13 mouse cellular contexts compared by ENCODE assay signal in the genomic region with DNA sequence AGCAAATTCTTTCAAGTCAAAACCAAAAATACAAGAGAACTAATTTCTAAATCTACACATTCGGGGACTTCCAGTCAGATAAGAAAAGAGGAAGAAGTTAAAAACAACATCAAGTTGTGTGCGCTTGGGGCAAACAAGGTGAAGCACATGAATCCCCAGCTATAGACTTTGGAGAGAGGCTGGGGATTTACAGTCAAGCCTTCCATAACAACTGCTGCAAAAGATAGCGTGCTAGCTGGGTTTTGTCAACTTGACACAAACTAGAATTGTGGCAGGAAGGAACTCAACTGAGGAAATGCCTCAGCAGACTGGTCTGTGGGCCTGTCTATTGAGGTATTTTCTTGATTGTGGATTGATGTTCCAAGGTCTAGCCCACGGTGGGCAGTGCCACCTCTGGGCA. TPM values are rescaled to one million over a fixed set of nuclear protein-coding genes. Genes with fewer than 3 reads are reported as not detected.
DNase-seq lines count a peak whose midpoint lies in the region; ATAC-seq and TF ChIP-seq lines count a peak whose summit lies in the region.
"Had no signal": no experiment of that assay in that cellular context is flagged by ENCODE, and none has a peak within 500 bp of the region (broad histone marks: within the 10 kb centered on the region; RNA-seq: fewer than 3 reads in every experiment).

No protein-coding gene starts in this region.

- no peak overlapping the region for H3K4me3 ChIP-seq in gastrocnemius, adult 2 months
- no peak overlapping the region for H3K4me3 ChIP-seq in midbrain, embryonic 13.5 days (replicated peaks)
- no peak overlapping the region for H3K4me3 ChIP-seq in midbrain, postnatal 0 days (ENCODE audit: low read depth, low read length)
- H3K4me3 ChIP-seq in heart, postnatal 0 days (ENCODE audit: low read depth, low read length) = no peak overlapping the region
- no peak overlapping the region for H3K4me3 ChIP-seq in limb, embryonic 10.5 days

- DNase-seq in gastrocnemius, adult 2 months = no peak
- DNase-seq in gastrocnemius, postnatal 25 days = no peak
- no peak for DNase-seq in midbrain, postnatal 0 days (ENCODE audit: low spot score)
- peak; percentile 51 for DNase-seq in heart, postnatal 0 days (ENCODE audit: low spot score)
- DNase-seq in limb, embryonic 10.5 days (ENCODE audit: low spot score) = no peak
- no peak for DNase-seq in right cerebral cortex, postnatal 14 days
- DNase-seq: adrenal gland, adult 2 months; gastrocnemius, postnatal 14 days; layer of hippocampus, postnatal 36 days; lung, postnatal 36 days; right cerebral cortex, postnatal 25 days had no signal

- no peak for TF ChIP-seq CTCF in gastrocnemius, adult 2 months (IDR thresholded peaks at IDR 0.05)
- no peak for TF ChIP-seq CTCF in midbrain, postnatal 0 days (IDR thresholded peaks at IDR 0.05)
- no peak for TF ChIP-seq CTCF in heart, postnatal 0 days (IDR thresholded peaks at IDR 0.05; ENCODE audit: low read depth)

- ATAC-seq in midbrain, embryonic 13.5 days = no peak
- no peak for ATAC-seq in midbrain, postnatal 0 days (ENCODE audit: low FRiP score)
- ATAC-seq in heart, postnatal 0 days (ENCODE audit: insufficient read depth, low read depth) = no peak
- peak; percentile 65 for ATAC-seq in neutrophil, adult 5-6 weeks (ENCODE audit: extremely low read depth, insufficient number of reproducible peaks, low FRiP score, poor library complexity, severe bottlenecking)

- no peaks in the 10 kb centered on the region for H3K36me3 ChIP-seq in midbrain, embryonic 13.5 days
- H3K36me3 ChIP-seq in midbrain, postnatal 0 days (ENCODE audit: insufficient read depth, low read length) = no peaks in the 10 kb centered on the region
- no peaks in the 10 kb centered on the region for H3K36me3 ChIP-seq in heart, postnatal 0 days (replicated peaks; ENCODE audit: control insufficient read depth, insufficient read depth, low read length)
- no peaks in the 10 kb centered on the region for H3K36me3 ChIP-seq in limb, embryonic 10.5 days

- H3K9ac ChIP-seq in midbrain, embryonic 13.5 days (replicated peaks) = no peak overlapping the region
- H3K9ac ChIP-seq in midbrain, postnatal 0 days (replicated peaks; ENCODE audit: low read length, poor library complexity, severe bottlenecking) = no peak overlapping the region
- H3K9ac ChIP-seq in heart, postnatal 0 days (replicated peaks; ENCODE audit: low read depth, low read length) = no peak overlapping the region

- 87% methylated on average over 4 of the region's 4 CpGs for WGBS in midbrain, embryonic 13.5 days
- WGBS in midbrain, postnatal 0 days = 89% methylated on average over 4 of the region's 4 CpGs
- WGBS in heart, postnatal 0 days = 28% methylated on average over 4 of the region's 4 CpGs
- WGBS in limb, embryonic 10.5 days = 71% methylated on average over 4 of the region's 4 CpGs

- intact Hi-C loops in gastrocnemius, adult 2 months (cut with DNase I) = no loop called here

- no peak overlapping the region for H3K4me2 ChIP-seq in midbrain, embryonic 13.5 days (replicated peaks)
- H3K4me2 ChIP-seq in midbrain, postnatal 0 days (ENCODE audit: low read depth, low read length, poor library complexity, severe bottlenecking) = no peak overlapping the region
- H3K4me2 ChIP-seq in heart, postnatal 0 days (ENCODE audit: low read depth, low read length) = no peak overlapping the region

- TF ChIP-seq EP300 in heart, postnatal 0 days (IDR thresholded peaks at IDR 0.05; ENCODE audit: low read depth) = 0 out of 2 replicates have a peak, but pooled peaks have one; percentile 26

- H3K9me3 ChIP-seq in midbrain, embryonic 13.5 days = no peaks in the 10 kb centered on the region
- H3K9me3 ChIP-seq in midbrain, postnatal 0 days (ENCODE audit: low read length) = no peaks in the 10 kb centered on the region
- H3K9me3 ChIP-seq in heart, postnatal 0 days (replicated peaks; ENCODE audit: control insufficient read depth, low read length) = no peaks in the 10 kb centered on the region
- no peaks in the 10 kb centered on the region for H3K9me3 ChIP-seq in limb, embryonic 10.5 days (replicated peaks)

- peaks cover 13% of the 10 kb centered on the region; the same call in 1 of the 2 replicates for H3K27me3 ChIP-seq in midbrain, embryonic 13.5 days
- H3K27me3 ChIP-seq in midbrain, postnatal 0 days (ENCODE audit: insufficient read depth, low read length) = no peaks in the 10 kb centered on the region
- H3K27me3 ChIP-seq in heart, postnatal 0 days (ENCODE audit: control insufficient read depth, insufficient read depth, low read length) = no peaks in the 10 kb centered on the region
- H3K27me3 ChIP-seq in limb, embryonic 10.5 days (ENCODE audit: low read depth, poor library complexity, severe bottlenecking) = no peaks in the 10 kb centered on the region

- H3K4me1 ChIP-seq in midbrain, embryonic 13.5 days (replicated peaks) = peaks cover 40% of the 10 kb centered on the region
- peaks cover 10% of the 10 kb centered on the region for H3K4me1 ChIP-seq in midbrain, postnatal 0 days (ENCODE audit: insufficient read depth, low read length)
- H3K4me1 ChIP-seq in heart, postnatal 0 days (ENCODE audit: control insufficient read depth, insufficient read depth) = peaks cover 27% of the 10 kb centered on the region
- peaks cover 54% of the 10 kb centered on the region for H3K4me1 ChIP-seq in limb, embryonic 10.5 days

- peak overlapping the region; percentile 13; the same call in 1 of the 2 replicates for H3K27ac ChIP-seq in gastrocnemius, adult 2 months
- H3K27ac ChIP-seq in midbrain, embryonic 13.5 days = peak overlapping the region; percentile 22; the same call in 1 of the 2 replicates
- no peak overlapping the region for H3K27ac ChIP-seq in midbrain, postnatal 0 days (ENCODE audit: low read depth, low read length)
- H3K27ac ChIP-seq in heart, postnatal 0 days (ENCODE audit: low read depth) = peak overlapping the region; percentile 60
- no peak overlapping the region for H3K27ac ChIP-seq in limb, embryonic 10.5 days

RNA-seq across cellular contexts. Expression of a gene that starts 12.4 kb away (rescaled TPM):
- total RNA-seq in gastrocnemius, adult 2 months (2021) = 10 to 100 TPM; 10.8 to 18.2 TPM
- 10 to 100 TPM; 14.5 to 15.9 TPM for total RNA-seq in gastrocnemius, postnatal 25 days (2021)
- 30.9 and 34.2 TPM in 2 replicates for polyA plus RNA-seq in midbrain, embryonic 13.5 days (2015; fragmentation: Nextera tagmentation; extraction: Ambion mirVana)
- total RNA-seq in midbrain, postnatal 0 days (2014; rRNA removed) = 91.6 and 98.7 TPM in 2 replicates
- polyA plus RNA-seq in midbrain, postnatal 0 days (2015; fragmentation: Nextera tagmentation; extraction: Ambion mirVana) = 42.7 and 45.5 TPM in 2 replicates
- total RNA-seq in heart, postnatal 0 days (2014; rRNA removed; ENCODE audit: low replicate concordance) = 18.9 and 20.9 TPM in 2 replicates
- polyA plus RNA-seq in heart, postnatal 0 days (2015; fragmentation: Nextera tagmentation; extraction: Ambion mirVana) = 6.9 and 7.5 TPM in 2 replicates
- 209 and 239 TPM in 2 replicates for total RNA-seq in neutrophil, adult 5-6 weeks (2017)
- polyA plus RNA-seq in limb, embryonic 10.5 days (2016; fragmentation: Nextera tagmentation; extraction: Ambion mirVana) = 14.2 and 14.3 TPM in 2 replicates

RNA-seq across cellular contexts. Expression of a gene that starts 34.5 kb away (rescaled TPM):
- total RNA-seq in gastrocnemius, adult 2 months (2021) = under 1 TPM in 1 of 2 experiments, not detected in 1; 0.20 TPM
- under 1 TPM; 0.40 to 0.41 TPM for total RNA-seq in gastrocnemius, postnatal 25 days (2021)
- 6.1 and 8.3 TPM in 2 replicates for polyA plus RNA-seq in midbrain, embryonic 13.5 days (2015; fragmentation: Nextera tagmentation; extraction: Ambion mirVana)
- 38.4 and 68.5 TPM in 2 replicates for total RNA-seq in midbrain, postnatal 0 days (2014; rRNA removed)
- polyA plus RNA-seq in midbrain, postnatal 0 days (2015; fragmentation: Nextera tagmentation; extraction: Ambion mirVana) = 18.2 and 19.7 TPM in 2 replicates
- total RNA-seq in heart, postnatal 0 days (2014; rRNA removed; ENCODE audit: low replicate concordance) = 2.2 and 11.3 TPM in 2 replicates
- polyA plus RNA-seq in heart, postnatal 0 days (2015; fragmentation: Nextera tagmentation; extraction: Ambion mirVana) = 1.8 and 2.2 TPM in 2 replicates
- 0.61 TPM in 1 of 2 replicates, not detected in the other for total RNA-seq in neutrophil, adult 5-6 weeks (2017)
- polyA plus RNA-seq in limb, embryonic 10.5 days (2016; fragmentation: Nextera tagmentation; extraction: Ambion mirVana) = 1.1 and 9.1 TPM in 2 replicates

RNA-seq across cellular contexts. Expression of a gene that starts 53.2 kb away (rescaled TPM):
- under 1 TPM; 0.20 to 0.42 TPM for total RNA-seq in gastrocnemius, adult 2 months (2021)
- total RNA-seq in gastrocnemius, postnatal 25 days (2021) = under 1 TPM; 0.38 to 0.48 TPM
- polyA plus RNA-seq in midbrain, embryonic 13.5 days (2015; fragmentation: Nextera tagmentation; extraction: Ambion mirVana) = 8.8 and 9.4 TPM in 2 replicates
- total RNA-seq in midbrain, postnatal 0 days (2014; rRNA removed) = 2.1 and 2.9 TPM in 2 replicates
- polyA plus RNA-seq in midbrain, postnatal 0 days (2015; fragmentation: Nextera tagmentation; extraction: Ambion mirVana) = 3.9 and 4.8 TPM in 2 replicates
- total RNA-seq in heart, postnatal 0 days (2014; rRNA removed; ENCODE audit: low replicate concordance) = 2.0 and 5.5 TPM in 2 replicates
- 3.8 and 4.2 TPM in 2 replicates for polyA plus RNA-seq in heart, postnatal 0 days (2015; fragmentation: Nextera tagmentation; extraction: Ambion mirVana)
- total RNA-seq in neutrophil, adult 5-6 weeks (2017) = 4.8 and 10.3 TPM in 2 replicates
- polyA plus RNA-seq in limb, embryonic 10.5 days (2016; fragmentation: Nextera tagmentation; extraction: Ambion mirVana) = 11.5 and 11.9 TPM in 2 replicates

Comparison
In these comparisons a context has a peak if more than half of its experiments do, and no peak if none do; other contexts are left out.
1. H3K27ac ChIP-seq: peak in gastrocnemius, adult 2 months (single experiment), midbrain, embryonic 13.5 days (single experiment) and heart, postnatal 0 days (single experiment); none in midbrain, postnatal 0 days (single experiment) and limb, embryonic 10.5 days (single experiment).